Mouse (Mus musculus) monocyte, adult 5-6 weeks (primary cell): ENCODE measurements around the gene Crabp2. TPM values are rescaled to one million over a fixed set of nuclear protein-coding genes. Genes with fewer than 3 reads are reported as not detected.

Experiments used
- ATAC-seq: fragments of 153-309, 156-312 bp; replicated peaks from 2 replicates; pipeline ENCODE4 v1.8.0; 2017; ENCODE audit warnings: mild to moderate bottlenecking; ENCODE audit not compliant: low TSS enrichment, insufficient number of reproducible peaks, severe bottlenecking, poor library complexity, low FRiP score
- total RNA-seq: library from RNA; stranded (forward); fragments of 200-1000, 200-491, 200-594 nt; gene quantifications from 3 replicates; pipeline ENCODE4 v1.2.3, GENCODE M21; 2017

Crabp2 gene
- total RNA-seq, 1 experiment from 2014 or later, result not detected

DNA sequence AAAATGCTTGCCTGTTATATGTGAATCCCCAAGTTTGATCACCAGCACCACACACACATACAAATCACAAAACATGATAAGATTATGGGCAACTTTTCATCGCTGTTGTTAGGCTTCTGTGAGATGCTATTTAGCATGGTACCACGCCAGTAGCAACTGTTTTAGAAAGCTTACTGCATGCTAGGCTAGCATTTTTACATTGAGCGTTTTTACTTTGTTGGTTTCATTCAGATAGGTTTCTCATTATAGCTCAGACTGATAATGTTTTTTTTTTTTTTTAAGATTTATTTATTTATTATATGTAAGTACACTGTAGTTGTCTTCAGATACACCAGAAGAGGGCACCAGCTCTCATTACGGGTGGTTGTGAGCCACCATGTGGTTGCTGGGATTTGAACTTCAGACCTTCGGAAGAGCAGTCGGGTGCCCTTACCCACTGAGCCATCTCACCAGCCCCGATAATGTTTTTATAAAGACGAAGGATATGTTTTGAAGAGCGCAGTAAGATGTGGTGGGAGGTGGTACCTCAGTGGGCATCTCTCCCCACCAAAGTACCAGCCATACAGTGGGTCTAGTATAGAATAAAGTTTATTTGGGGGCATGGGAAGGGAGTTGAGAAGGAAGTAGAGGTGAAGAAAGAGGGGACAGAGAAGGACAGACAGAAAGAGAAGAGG, 28.1 kb upstream of the Crabp2 start:
- no peak for ATAC-seq

DNA sequence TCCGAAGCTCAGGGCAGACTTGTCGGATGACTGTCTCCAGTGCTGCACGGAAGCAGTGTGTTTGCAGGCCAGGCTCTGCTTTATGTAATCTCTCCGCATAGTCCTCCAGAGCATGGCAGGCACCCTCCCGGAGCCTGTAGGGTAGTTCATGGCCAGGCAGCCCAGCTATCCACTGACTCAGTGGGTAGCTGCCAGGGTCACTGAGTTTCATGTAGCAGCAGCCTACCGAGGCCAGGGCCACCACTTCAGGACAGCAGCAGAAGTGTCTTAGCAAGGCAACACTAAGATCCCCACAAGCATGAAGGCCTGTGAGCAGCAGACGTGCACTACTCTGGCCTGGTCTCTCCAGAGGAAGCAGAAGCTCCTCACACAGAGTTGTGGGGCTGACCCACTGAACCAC, 23.5 kb upstream of the Crabp2 start:
- no peak for ATAC-seq

DNA sequence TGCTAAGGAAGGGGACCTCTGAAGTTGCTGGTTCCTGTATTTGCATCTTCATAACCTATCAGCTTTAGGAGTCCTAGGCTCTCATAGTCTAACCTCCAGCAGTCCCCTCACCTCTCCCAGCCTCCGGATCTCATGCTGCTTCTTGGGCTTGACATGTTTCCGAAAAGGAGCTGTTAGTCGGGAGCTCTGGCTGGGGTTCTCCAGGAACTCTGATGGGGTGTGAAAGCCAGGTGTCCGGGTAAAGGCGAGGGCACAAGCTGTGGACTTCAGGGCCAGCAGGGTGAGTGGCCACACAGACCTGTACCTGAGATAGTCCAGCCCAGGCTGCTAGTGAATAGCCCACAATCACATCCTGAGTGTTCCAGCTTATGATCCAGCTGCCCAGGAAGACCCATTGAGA, 21.0 kb upstream of the Crabp2 start:
- no peak for ATAC-seq

DNA sequence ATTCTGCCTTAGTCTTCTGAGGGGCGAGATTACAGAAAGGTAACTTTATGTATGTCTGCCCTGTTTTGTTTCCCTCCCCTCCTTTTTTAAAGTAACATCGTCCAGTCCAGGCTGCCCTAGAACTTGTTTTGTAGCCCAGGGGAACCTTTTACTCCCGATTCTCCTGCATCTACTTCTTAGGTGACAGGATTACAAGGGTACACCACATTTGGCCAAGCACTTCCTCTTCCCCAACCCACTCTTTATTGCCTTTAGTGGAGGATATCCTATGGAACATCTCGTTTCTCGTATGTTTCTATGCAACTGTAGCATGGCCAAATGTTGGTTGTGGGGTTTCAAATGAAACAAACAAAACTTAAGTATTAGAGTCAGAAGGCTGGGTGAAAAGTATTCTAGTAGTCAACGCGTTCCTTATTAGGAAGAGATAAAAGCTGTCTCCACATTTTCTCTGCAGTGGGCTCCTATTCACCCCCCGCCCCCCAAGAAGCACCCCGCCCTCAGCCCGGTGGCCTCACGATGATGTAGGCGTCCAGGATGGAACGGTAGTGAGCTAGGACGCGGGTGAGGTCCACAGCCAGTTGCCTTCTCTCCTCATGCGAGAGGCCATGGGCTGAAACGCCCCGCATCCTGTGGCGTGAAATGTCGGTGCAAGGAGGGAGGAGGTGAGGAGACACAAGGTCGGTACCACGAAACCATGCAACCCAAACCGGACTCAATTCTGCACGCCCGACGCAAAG, 19.0 kb upstream of the Crabp2 start:
- ATAC-seq, result peak; percentile 23; the same call in 1 of the 2 replicates

DNA sequence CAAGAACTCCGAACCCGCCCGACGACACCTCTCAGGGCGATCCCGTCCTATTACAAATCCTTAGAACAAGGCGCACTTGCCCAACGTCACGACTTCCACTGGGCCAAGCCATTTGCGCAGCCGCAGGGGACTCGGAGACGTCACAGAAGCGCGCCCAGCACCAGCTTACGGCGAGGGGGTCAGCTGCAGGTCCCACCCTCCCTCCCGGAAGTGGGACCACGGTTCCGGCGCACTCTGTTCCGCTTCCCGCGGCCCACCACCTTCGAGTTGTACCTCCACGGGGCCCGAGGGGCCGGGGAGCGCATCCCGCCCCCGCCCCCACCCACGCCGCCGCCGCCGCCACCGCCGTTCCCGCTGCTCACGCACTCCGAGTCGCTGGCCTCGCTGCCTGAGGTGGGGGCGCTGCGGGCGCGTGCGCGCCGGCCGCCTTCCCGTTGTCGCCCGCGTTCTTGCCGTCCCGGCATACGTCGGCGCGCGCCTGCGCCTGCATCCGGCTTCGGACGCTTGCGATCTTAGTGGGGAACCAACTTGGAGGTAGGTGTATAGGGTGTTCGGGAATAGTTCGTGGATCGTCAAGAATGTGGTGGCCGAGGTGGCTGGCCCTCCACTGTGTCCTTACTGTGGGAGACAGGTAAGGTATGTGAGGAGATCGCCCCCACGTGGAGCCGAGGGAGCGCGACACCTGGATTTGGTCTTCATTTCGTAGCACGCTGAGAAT, 18.2 kb upstream of the Crabp2 start, which contains the start of the genes Isg20l2 and Rrnad1:
TSS of gene Isg20l2 (plus strand) at position 237 of the 718 bp plus-strand sequence.
TSS of gene Rrnad1 (minus strand) at position 640 of the 718 bp plus-strand sequence.
- ATAC-seq, result peak; percentile 95

DNA sequence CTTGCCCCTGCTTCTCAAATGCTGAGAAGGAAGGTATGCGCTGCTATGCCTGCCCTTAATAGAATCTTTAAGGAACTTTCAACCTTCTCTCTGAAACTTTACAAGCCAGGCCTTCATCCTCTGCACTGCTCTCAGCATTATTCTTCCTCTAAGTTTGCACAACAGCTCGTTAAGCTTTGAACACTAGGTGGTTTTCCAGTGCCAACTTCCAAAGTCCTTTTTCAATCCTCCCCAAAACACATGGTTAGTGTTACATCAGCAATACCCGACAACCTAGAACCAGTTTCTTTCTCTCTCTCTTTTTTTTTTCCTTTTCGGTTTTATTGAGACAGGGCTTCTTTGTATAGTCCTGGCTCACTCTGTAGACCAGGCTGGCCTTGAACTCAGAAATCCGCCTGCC, 14.4 kb upstream of the Crabp2 start:
- no peak for ATAC-seq

DNA sequence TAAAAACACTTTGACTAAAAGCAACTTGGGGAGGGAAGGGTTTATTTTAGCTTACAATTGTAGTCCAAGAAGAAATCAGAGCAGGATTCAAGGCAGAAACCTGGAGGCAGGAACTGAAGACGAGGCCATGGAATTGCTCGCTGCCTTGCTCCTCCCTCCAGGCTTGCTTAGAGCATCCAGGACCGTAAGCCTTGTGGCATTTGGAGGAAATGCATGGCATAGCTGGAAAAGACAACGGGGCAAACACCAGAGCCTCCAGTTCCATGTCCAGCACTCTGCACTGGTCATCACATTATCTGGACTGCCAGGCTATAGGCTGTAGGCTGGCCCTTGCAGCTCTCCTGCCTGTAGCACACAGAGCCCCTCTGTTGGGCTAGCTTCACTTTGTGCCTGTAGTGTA, 14.0 kb upstream of the Crabp2 start:
- no peak for ATAC-seq

DNA sequence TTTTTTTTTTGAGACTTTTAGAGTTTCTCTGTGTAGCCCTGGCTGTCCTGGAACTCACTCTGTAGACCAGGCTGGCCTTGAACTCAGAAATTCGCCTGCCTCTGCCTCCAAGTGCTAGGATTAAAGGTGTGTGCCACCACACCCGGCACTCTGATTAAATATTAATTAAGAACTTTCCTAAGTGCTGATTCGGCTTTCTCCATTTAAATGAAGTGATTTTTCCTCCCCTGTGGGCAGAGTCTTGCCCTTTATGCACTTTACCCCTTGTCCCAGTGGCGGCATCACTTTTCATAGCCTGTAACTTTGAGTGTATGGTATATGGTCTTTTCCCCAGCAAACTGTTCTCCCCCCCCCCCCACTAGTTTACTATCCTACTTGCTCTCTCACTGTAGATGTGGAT, 13.3 kb upstream of the Crabp2 start:
- no peak for ATAC-seq

DNA sequence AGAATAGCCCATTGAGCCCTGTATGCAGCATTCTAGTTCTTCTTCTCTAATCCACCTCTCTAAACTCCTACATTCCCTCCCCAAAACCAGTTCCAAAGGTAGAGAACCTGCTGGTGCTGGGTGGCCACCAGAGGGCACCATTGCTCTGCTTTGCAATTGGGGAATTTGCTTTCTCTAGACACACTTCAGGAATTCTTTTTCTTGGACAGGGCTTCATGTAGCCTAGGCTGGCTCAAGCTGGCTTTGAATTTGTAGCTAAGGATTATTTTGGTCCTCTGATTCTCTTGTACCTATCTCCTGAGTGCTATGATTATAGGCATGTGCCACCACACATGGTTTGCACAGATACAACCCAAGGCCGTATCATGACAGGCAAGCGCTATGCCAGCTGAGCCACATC, 12.7 kb upstream of the Crabp2 start:
- ATAC-seq, result 0 out of 2 replicates have a peak, but pooled peaks have one; percentile 57

DNA sequence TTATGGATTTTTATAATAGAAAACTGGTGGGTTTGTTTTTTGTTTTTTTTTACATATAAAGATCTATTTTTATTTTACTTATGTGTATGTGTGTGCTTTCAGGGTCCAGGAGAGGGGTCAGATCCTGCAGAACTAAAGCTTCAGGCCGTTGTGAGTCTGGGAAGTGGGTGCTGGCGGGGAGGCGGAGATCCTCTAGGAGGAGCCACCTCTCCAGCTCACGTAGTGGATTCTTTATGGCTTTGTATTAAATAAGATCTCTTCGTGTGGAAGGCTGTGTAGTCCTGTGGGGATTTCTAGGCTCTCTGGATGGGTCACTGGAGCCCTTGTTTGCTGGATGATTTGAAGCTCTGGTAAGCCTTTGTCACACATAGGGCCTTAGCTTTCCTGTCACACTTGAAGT, 7.9 kb upstream of the Crabp2 start:
- no peak for ATAC-seq

DNA sequence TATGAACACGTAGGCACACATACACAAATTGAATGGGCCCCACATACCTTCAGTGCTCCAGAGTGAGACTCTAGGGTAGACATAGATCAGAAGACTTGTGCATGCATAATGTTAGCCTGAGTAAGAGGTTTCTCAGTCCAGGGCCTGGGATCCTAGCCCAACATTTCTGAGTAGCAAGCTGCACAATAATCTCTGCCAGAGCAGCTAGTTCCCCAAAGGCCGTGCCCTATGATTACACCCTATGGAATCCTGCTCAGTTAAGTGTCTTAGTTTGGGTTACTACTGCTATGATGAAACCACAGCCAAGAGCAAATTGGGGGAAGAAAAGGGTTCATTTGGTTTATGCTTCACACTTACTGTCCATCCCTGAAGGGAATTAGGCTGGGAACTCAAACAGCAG, 6.0 kb upstream of the Crabp2 start:
- ATAC-seq, result no peak

DNA sequence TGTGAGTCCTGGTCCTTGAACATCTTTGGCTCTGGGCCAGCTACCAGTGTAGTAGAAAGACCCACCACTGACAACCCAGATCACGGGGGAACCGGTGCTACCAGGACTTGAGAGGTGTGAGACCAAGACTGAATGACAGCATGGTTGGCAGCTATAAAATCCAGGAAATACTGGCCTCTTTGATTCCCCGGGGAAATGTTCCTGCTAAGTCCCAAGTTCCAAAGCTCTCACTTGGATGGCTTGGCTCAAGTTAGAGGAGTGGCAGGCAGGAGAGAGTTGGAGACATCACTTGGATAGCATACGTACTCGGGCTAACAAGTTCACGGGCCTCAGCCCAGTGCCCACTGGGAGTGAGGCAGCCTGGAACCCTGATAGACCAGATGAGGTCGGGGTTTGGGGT, 4.9 kb upstream of the Crabp2 start:
- ATAC-seq, result no peak

DNA sequence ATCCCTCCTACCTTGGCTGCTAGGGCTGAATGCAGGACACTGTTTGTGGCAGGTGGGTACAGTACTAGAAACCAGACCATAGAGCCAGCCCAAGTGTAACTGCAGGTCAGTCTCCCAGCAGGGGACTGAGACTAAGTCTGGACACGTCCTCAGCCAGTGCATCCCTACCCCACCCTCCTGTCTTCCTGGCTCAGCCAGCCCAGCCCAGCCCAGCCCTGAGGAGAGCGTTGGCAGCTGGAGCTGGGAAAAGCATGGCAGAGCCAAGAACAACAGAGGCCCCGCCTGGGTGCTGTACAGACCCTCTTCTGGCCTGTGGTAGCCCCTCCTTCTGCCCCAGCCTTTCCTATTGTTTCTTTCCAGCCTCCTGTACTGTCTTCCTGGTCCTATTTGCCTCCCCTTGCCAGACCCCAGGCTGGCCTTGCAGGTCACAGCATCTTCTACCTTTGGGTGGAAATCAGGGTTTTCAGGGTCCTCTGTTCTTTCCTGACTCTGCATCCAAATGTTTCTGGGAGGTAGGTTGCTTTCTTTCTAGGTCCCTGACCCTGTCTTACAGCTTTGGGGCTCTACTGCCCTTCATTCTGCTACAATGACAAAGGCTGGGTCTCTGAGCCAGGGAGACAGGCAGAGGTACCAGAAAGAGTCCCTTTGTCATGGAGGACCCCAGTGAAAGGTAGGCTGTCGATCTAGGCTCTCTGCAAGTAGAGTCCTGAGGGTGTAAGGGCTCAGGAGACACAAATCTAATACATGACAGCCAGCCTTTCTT, 3.4 kb upstream of the Crabp2 start:
- no peak for ATAC-seq

DNA sequence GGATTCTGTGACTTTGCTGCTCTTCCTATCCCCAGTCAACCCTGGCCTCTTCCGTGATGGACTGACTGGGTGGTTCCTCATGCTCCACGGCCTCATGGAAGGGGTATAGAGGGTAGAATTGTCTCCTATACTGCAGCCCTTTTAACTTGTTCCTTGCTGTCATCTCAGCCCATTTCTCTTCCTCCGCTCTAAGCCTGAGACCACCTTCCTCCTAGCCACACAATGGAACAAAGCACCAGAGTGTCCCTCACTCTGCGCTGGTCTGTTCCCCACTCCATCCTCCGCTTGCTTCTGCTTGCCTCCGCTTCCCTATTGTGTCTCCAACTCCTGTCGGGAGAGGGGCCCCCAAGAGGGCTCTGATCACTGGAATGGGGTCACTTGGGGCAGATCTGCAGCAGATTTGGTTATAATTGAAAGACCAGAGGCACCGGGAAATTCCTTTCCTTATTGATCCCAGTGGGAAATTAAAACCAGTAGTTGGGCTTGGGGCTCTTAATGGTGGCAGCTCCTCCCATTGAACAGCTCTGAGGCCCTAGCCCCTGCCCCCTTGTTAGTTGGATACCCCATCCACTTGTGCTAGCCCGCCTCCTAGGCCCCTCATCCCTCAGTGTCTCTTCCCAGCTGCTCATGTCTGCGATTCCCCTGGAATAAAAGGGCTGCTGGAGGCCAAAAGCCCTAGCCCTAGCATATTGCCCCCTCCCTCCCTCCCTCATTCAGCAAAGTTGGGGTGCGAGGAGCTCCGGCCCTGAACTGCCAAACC, 2.5 kb upstream of the Crabp2 start:
- no peak for ATAC-seq

DNA sequence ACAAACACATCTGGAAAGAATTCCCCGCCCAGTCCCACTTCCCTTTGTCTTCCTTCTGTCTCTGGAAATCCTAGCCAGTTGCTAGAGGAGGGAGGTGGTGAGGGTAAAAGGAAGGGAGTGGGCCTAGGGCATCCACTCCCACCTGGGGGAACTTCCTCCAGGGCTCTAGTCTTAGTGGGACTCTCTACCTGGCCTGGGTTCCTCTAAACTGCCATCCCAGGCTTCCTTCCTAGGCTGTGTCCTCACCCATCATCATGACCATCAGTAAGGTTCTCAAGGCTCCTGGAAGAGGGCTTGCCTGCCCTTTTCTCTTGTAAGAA, 2.0 kb upstream of the Crabp2 start:
- ATAC-seq, result no peak

DNA sequence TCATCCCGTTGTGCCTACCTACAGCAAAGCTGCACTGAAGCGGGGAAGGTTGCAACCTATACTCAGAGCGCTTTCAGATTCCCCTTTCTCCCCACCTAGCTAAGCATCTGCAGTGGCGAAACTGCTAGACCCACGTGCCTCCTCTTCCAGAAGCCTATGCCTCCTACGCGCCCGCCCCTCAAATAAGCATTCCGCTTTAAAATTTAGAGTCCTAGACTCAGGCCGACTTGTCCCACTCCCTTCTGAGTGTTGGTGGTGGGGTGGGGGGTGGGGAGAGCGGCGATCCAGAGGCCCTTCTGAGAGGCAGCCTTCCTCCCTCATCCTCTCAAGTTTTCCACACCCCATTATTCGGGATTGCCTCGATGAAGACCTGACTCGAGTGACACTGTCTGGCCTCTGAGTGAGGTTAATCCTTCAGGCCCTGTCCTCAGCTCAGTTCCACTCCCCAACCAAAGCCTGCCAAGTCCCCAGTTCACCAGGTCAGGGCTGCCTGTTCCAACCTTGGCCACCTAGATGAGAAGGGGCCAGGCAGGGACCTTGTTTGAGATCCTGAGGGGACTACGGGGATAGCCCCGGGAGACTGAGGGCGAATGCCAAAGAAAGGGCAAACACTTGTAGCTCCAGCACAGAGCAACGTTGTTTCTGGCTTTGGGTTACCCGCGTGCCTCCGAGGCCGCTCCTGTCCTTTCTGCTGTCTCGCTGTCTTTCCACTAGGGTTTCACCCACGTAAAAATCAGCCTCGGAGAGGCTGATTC, 1.2 kb upstream of the Crabp2 start:
- ATAC-seq, result no peak

DNA sequence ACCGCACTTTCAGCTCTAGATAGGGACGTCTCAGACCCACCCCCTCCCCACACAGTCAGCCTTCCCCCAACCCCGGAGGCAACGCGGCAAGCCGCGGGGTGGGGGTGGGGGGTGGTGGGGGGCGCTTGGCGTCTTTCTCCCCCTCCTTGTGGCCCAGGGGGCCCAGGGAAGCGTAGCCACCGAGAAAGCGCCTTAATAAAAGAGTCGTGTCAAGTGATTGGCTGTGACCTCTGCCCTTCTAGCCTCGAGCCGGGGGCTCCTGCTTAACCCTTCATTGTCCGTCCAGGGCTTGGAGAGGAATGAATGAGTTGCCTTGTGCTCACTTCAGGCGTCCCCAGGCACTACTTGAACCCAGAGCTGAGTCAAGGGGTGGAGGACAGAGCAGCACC, 661 bp upstream of the Crabp2 start:
- no peak for ATAC-seq
